Mouse (Mus musculus): ENCODE measurements at regions not wholly inside any gene's neighbourhood (a gene's known extent, or its start where the extent isn't known, plus 50 kb on each side); places are given as distances from the start of the nearest gene placed in this dataset.

DNA sequence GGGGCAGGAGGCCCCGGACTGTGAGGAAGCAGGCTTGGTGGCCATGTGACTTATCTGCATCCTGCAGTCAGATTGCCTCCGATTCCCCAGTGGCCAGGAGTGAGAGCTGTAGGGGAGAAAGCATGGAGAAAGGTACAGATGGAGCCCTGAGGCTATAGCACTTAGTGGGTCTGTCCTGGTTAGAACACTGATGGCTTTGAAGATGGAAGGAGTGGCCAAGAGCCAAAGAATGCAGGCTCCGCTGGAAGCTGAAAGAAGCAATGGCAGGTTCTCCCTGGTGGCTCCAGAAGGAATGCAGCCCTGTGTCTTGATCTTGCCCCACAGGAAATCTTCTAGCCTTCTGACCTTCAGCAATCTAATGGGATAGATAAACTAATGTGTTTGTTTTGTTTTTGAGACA is 926.3 kb downstream of the 4930447A16Rik start:
- 77% methylated on average over 3 of the region's 3 CpGs for WGBS

GRCm38 (mm10) chr15:38353371-38353770 is 928.0 kb downstream of the 4930447A16Rik start:
- 73% methylated on average over 4 of the region's 4 CpGs for WGBS
- no peak overlapping the region for H3K27ac ChIP-seq
- no peak overlapping the region for H3K4me3 ChIP-seq (ENCODE audit: low read length)
- DNase-seq (ENCODE audit: low spot score), result no peak
- no peaks in the 10 kb centered on the region for H3K4me1 ChIP-seq (ENCODE audit: insufficient read depth, low read length)
- H3K27me3 ChIP-seq (ENCODE audit: insufficient read depth, low read length), result no peaks in the 10 kb centered on the region
- H3K36me3 ChIP-seq (ENCODE audit: insufficient read depth, low read length), result no peaks in the 10 kb centered on the region
- H3K4me2 ChIP-seq (ENCODE audit: low read depth, low read length), result no peak overlapping the region
- no peak overlapping the region for H3K9ac ChIP-seq (replicated peaks; ENCODE audit: low read length)
- peaks cover 3% of the 10 kb centered on the region; the same call in 1 of the 2 replicates for H3K9me3 ChIP-seq (ENCODE audit: low read length)
- no peak for TF ChIP-seq CTCF (IDR thresholded peaks at IDR 0.05; ENCODE audit: low read depth)
- no peak for ATAC-seq

More for the DNA sequence above, 926.3 kb downstream of the 4930447A16Rik start:
- Histone ChIP-seq H3K9me3 (ENCODE audit: low read length) (peaks cover 3% of the 10 kb centered on the region; the same call in 1 of the 2 replicates), H3K9ac (replicated peaks; ENCODE audit: low read length) (no peak overlapping the region), H3K27ac (no peak overlapping the region), H3K4me3 (ENCODE audit: low read length) (no peak overlapping the region), H3K36me3 (ENCODE audit: insufficient read depth, low read length) (no peaks in the 10 kb centered on the region), H3K27me3 (ENCODE audit: insufficient read depth, low read length) (no peaks in the 10 kb centered on the region), H3K4me1 (ENCODE audit: insufficient read depth, low read length) (no peaks in the 10 kb centered on the region), H3K4me2 (ENCODE audit: low read depth, low read length) (no peak overlapping the region)
- ATAC-seq, result no peak
- DNase-seq (ENCODE audit: low spot score), result no peak
- no peak for TF ChIP-seq CTCF (IDR thresholded peaks at IDR 0.05; ENCODE audit: low read depth)

DNA sequence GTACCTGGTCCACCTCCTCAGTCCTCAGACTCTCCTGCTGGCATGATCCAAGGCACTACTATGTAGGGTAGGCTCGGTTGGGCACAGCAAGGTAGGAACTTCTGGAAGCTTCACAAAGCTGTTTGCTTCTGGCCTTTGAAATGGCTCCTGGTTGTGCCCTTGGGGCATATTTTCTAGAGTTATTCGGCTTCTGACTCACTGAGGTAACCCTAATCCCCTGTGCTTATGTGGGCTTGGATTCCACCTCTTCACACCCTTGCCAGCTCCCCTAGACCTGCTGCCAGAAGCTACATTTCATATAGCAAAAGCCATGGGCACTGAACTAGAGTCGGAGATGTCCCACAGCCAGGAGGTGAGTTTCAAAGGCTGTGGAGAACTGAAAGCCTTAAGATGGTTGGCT is 933.7 kb downstream of the 4930447A16Rik start:
- Histone ChIP-seq H3K27ac (no peak overlapping the region), H3K4me3 (ENCODE audit: low read length) (no peak overlapping the region), H3K4me2 (ENCODE audit: low read depth, low read length) (no peak overlapping the region), H3K9me3 (ENCODE audit: low read length) (no peaks in the 10 kb centered on the region), H3K4me1 (ENCODE audit: insufficient read depth, low read length) (no peaks in the 10 kb centered on the region), H3K9ac (replicated peaks; ENCODE audit: low read length) (no peak overlapping the region), H3K27me3 (ENCODE audit: insufficient read depth, low read length) (no peaks in the 10 kb centered on the region), H3K36me3 (ENCODE audit: insufficient read depth, low read length) (no peaks in the 10 kb centered on the region)
- DNase-seq (ENCODE audit: low spot score), result no peak
- no peak for ATAC-seq
- TF ChIP-seq CTCF (IDR thresholded peaks at IDR 0.05; ENCODE audit: low read depth), result no peak
- 87% methylated on average over 3 of the region's 3 CpGs for WGBS

- ATAC-seq (no peak), DNase-seq (ENCODE audit: low spot score) (no peak)
- no peak overlapping the region for H3K9ac ChIP-seq (replicated peaks; ENCODE audit: low read length)
- no peaks in the 10 kb centered on the region for H3K4me1 ChIP-seq (ENCODE audit: insufficient read depth, low read length)
- no peak overlapping the region for H3K27ac ChIP-seq
- H3K27me3 ChIP-seq (ENCODE audit: insufficient read depth, low read length), result no peaks in the 10 kb centered on the region
- H3K4me2 ChIP-seq (ENCODE audit: low read depth, low read length), result no peak overlapping the region
- 84% methylated on average over 5 of the region's 5 CpGs for WGBS
- TF ChIP-seq CTCF (IDR thresholded peaks at IDR 0.05; ENCODE audit: low read depth), result no peak
- no peaks in the 10 kb centered on the region for H3K9me3 ChIP-seq (ENCODE audit: low read length)
- no peaks in the 10 kb centered on the region for H3K36me3 ChIP-seq (ENCODE audit: insufficient read depth, low read length)
- H3K4me3 ChIP-seq (ENCODE audit: low read length), result no peak overlapping the region
These were observed 938.2 kb downstream of the 4930447A16Rik start for GRCm38 (mm10) chr15:38363522-38363921.

GRCm38 (mm10) chr15:38364014-38364413 is 938.7 kb downstream of the 4930447A16Rik start:
- Histone ChIP-seq H3K27me3 (ENCODE audit: insufficient read depth, low read length) (no peaks in the 10 kb centered on the region), H3K27ac (no peak overlapping the region), H3K4me2 (ENCODE audit: low read depth, low read length) (no peak overlapping the region), H3K9ac (replicated peaks; ENCODE audit: low read length) (no peak overlapping the region), H3K4me3 (ENCODE audit: low read length) (no peak overlapping the region), H3K36me3 (ENCODE audit: insufficient read depth, low read length) (no peaks in the 10 kb centered on the region), H3K9me3 (ENCODE audit: low read length) (no peaks in the 10 kb centered on the region), H3K4me1 (ENCODE audit: insufficient read depth, low read length) (no peaks in the 10 kb centered on the region)
- ATAC-seq, result no peak
- WGBS, result 76% methylated on average over 3 of the region's 3 CpGs
- no peak for TF ChIP-seq CTCF (IDR thresholded peaks at IDR 0.05; ENCODE audit: low read depth)
- no peak for DNase-seq (ENCODE audit: low spot score)

DNA sequence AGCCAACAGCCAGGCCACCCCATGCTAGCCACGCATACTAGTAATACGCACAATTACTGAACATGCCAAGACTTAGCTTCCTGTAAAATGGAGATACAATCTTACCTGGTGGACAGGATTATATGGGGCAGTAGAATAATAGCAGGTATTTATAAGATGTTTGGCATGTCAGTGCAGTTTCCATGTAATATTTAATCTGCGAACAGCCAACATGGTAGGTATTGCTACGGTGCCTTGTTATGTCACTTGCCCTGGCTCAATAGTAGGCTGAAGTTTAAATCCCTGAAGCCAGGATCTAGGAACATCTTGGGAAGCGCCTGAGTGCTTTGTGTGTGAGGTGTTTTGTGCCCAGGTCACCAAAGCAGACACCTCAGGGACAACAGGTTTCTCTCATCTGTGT is 942.3 kb downstream of the 4930447A16Rik start:
- Histone ChIP-seq H3K36me3 (ENCODE audit: insufficient read depth, low read length) (no peaks in the 10 kb centered on the region), H3K4me3 (ENCODE audit: low read length) (no peak overlapping the region), H3K9ac (replicated peaks; ENCODE audit: low read length) (no peak overlapping the region), H3K4me1 (ENCODE audit: insufficient read depth, low read length) (no peaks in the 10 kb centered on the region), H3K27me3 (ENCODE audit: insufficient read depth, low read length) (no peaks in the 10 kb centered on the region), H3K4me2 (ENCODE audit: low read depth, low read length) (no peak overlapping the region), H3K27ac (no peak overlapping the region), H3K9me3 (ENCODE audit: low read length) (no peaks in the 10 kb centered on the region)
- no peak for TF ChIP-seq CTCF (IDR thresholded peaks at IDR 0.05; ENCODE audit: low read depth)
- ATAC-seq, result no peak
- WGBS, result 99% methylated on average over 5 of the region's 5 CpGs
- DNase-seq (ENCODE audit: low spot score), result no peak

GRCm38 (mm10) chr15:38368291-38368690 is 942.9 kb downstream of the 4930447A16Rik start:
- no peak for ATAC-seq
- no peaks in the 10 kb centered on the region for H3K9me3 ChIP-seq (ENCODE audit: low read length)

More at GRCm38 (mm10) chr15:38368291-38368690, 942.9 kb downstream of the 4930447A16Rik start:
- no peak overlapping the region for H3K4me2 ChIP-seq (ENCODE audit: low read depth, low read length)
- H3K27me3 ChIP-seq (ENCODE audit: insufficient read depth, low read length), result no peaks in the 10 kb centered on the region
- no peak overlapping the region for H3K27ac ChIP-seq
- H3K4me3 ChIP-seq (ENCODE audit: low read length), result no peak overlapping the region
- H3K36me3 ChIP-seq (ENCODE audit: insufficient read depth, low read length), result no peaks in the 10 kb centered on the region
- no peak for TF ChIP-seq CTCF (IDR thresholded peaks at IDR 0.05; ENCODE audit: low read depth)
- H3K9ac ChIP-seq (replicated peaks; ENCODE audit: low read length), result no peak overlapping the region
- DNase-seq (ENCODE audit: low spot score), result no peak
- 82% methylated on average over 4 of the region's 4 CpGs for WGBS
- no peaks in the 10 kb centered on the region for H3K4me1 ChIP-seq (ENCODE audit: insufficient read depth, low read length)
